Mouse (Mus musculus): ENCODE data around the gene Atp5h. TPM values are rescaled to one million over a fixed set of nuclear protein-coding genes. Genes with fewer than 3 reads are reported as not detected.

Atp5h gene
- polyA plus RNA-seq, 1 experiment from 2014 or later, result 2,271 TPM

DNA sequence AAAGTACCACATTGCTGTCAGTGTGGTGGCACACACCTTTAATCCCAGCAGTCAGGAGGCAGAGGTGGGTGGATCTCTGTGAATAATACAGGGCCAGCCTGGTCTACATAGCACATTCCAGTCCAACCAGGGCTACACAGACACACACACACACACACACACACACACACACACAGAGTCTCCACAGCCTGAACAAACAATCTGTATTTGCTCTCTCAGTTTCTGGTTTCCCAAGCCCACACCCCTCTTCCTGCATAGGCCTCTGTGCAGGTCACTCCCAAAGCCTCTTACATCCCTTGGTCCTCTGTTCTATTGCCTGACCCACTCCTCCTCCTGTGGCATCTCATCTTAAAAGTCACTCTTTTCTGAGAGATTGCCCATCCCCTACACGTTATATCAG is 47.7 kb downstream of the Atp5h start:
- H3K4me3 ChIP-seq (ENCODE audit: control insufficient read depth in 1 of 2, insufficient read depth in 1 of 2, low read depth in 1 of 2, low read length in 2 of 2), result no peak overlapping the region
- H3K4me1 ChIP-seq (ENCODE audit: control insufficient read depth in 2 of 2, insufficient read depth in 2 of 2, low read length in 2 of 2), result peaks cover 11 to 13% of the 10 kb centered on the region in 2 experiments
- ATAC-seq (ENCODE audit: insufficient number of reproducible peaks, insufficient read depth, low FRiP score, low read depth), result no peak
- no peaks in the 10 kb centered on the region for H3K9me3 ChIP-seq (ENCODE audit: control insufficient read depth, low read length)
- no peak overlapping the region for H3K4me2 ChIP-seq (ENCODE audit: low read length)
- no peak overlapping the region for H3K9ac ChIP-seq (ENCODE audit: low read length)
- H3K36me3 ChIP-seq (ENCODE audit: control insufficient read depth, insufficient read depth, low read length), result no peaks in the 10 kb centered on the region
- peaks cover 29% of the 10 kb centered on the region for H3K27me3 ChIP-seq (ENCODE audit: control insufficient read depth, insufficient read depth, low read length)
- WGBS, result 43% methylated on average over 1 of the region's 1 CpGs
- H3K27ac ChIP-seq (replicated peaks in 1 of 2; ENCODE audit: control insufficient read depth in 1 of 2, insufficient read depth in 1 of 2, low read depth in 2 of 2, low read length in 2 of 2), result no peak overlapping the region

DNA sequence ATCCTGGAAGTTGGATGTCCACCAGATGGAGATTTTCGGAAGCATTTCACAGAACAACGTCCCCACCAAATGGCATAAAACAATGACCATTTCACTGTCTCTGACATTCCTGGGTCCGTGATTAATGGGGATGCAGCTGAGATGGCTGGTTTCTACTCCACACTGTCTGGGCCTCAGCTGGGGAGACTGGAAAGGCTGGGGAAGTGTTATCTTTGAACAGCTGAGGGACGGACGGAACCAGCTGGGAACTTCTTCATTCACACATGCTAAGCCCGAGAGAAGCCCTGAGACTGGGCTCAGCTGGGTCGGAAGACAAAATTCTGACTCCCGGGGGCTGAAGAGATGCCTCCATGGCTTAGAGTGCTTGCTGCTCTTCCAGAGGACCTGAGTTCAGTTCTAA is 48.4 kb downstream of the Atp5h start:
- Histone ChIP-seq H3K36me3 (ENCODE audit: control insufficient read depth, insufficient read depth, low read length) (no peaks in the 10 kb centered on the region), H3K4me1 (ENCODE audit: control insufficient read depth in 2 of 2, insufficient read depth in 2 of 2, low read length in 2 of 2) (peaks cover 14 to 20% of the 10 kb centered on the region in 2 experiments), H3K9me3 (ENCODE audit: control insufficient read depth, low read length) (no peaks in the 10 kb centered on the region), H3K27me3 (ENCODE audit: control insufficient read depth, insufficient read depth, low read length) (peaks cover 35% of the 10 kb centered on the region), H3K9ac (ENCODE audit: low read length) (no peak overlapping the region), H3K4me2 (ENCODE audit: low read length) (no peak overlapping the region), H3K27ac (replicated peaks in 1 of 2; ENCODE audit: control insufficient read depth in 1 of 2, insufficient read depth in 1 of 2, low read depth in 2 of 2, low read length in 2 of 2) (no peak overlapping the region), H3K4me3 (ENCODE audit: control insufficient read depth in 1 of 2, insufficient read depth in 1 of 2, low read depth in 1 of 2, low read length in 2 of 2) (no peak overlapping the region)
- ATAC-seq (ENCODE audit: insufficient number of reproducible peaks, insufficient read depth, low FRiP score, low read depth), result no peak
- 62% methylated on average over 8 of the region's 8 CpGs for WGBS

- WGBS, result 49% methylated on average over 7 of the region's 7 CpGs
- no peak for ATAC-seq (ENCODE audit: insufficient number of reproducible peaks, insufficient read depth, low FRiP score, low read depth)
- Histone ChIP-seq H3K36me3 (ENCODE audit: control insufficient read depth, insufficient read depth, low read length) (no peaks in the 10 kb centered on the region), H3K4me1 (ENCODE audit: control insufficient read depth in 2 of 2, insufficient read depth in 2 of 2, low read length in 2 of 2) (peaks cover 17 to 29% of the 10 kb centered on the region in 2 experiments), H3K4me3 (ENCODE audit: control insufficient read depth in 1 of 2, insufficient read depth in 1 of 2, low read depth in 1 of 2, low read length in 2 of 2) (no peak overlapping the region), H3K9ac (ENCODE audit: low read length) (no peak overlapping the region), H3K27ac (replicated peaks in 1 of 2; ENCODE audit: control insufficient read depth in 1 of 2, insufficient read depth in 1 of 2, low read depth in 2 of 2, low read length in 2 of 2) (no peak overlapping the region), H3K9me3 (ENCODE audit: control insufficient read depth, low read length) (no peaks in the 10 kb centered on the region), H3K4me2 (ENCODE audit: low read length) (no peak overlapping the region), H3K27me3 (ENCODE audit: control insufficient read depth, insufficient read depth, low read length) (peaks cover 37% of the 10 kb centered on the region)
Measured at GRCm38 (mm10) chr11:115370368-115370767, 49.4 kb downstream of the Atp5h start.

- peak within 1 kb of the TSS in 1 of 2 experiments; percentile 11; a peak in 1 of 4 replicates for H3K27ac ChIP-seq (replicated peaks in 1 of 2; ENCODE audit: control insufficient read depth in 1 of 2, insufficient read depth in 1 of 2, low read depth in 2 of 2, low read length in 2 of 2)
- no peaks in the 10 kb centered on the region for H3K36me3 ChIP-seq (ENCODE audit: control insufficient read depth, insufficient read depth, low read length)
- H3K9ac ChIP-seq (ENCODE audit: low read length), result peak within 1 kb of the TSS; percentile 75
- WGBS, result under 1% methylated on average over 38 of the region's 39 CpGs
- peak within 1 kb of the TSS; percentile 58 to 61 for H3K4me3 ChIP-seq (ENCODE audit: control insufficient read depth in 1 of 2, insufficient read depth in 1 of 2, low read depth in 1 of 2, low read length in 2 of 2)
- no peaks in the 10 kb centered on the region for H3K9me3 ChIP-seq (ENCODE audit: control insufficient read depth, low read length)
- peaks cover 34% of the 10 kb centered on the region for H3K27me3 ChIP-seq (ENCODE audit: control insufficient read depth, insufficient read depth, low read length)
- H3K4me2 ChIP-seq (ENCODE audit: low read length), result peak within 1 kb of the TSS; percentile 95
- ATAC-seq (ENCODE audit: insufficient number of reproducible peaks, insufficient read depth, low FRiP score, low read depth), result peak; percentile 49; the same call in 1 of the 2 replicates
- H3K4me1 ChIP-seq (ENCODE audit: control insufficient read depth in 2 of 2, insufficient read depth in 2 of 2, low read length in 2 of 2), result peaks cover 8 to 21% of the 10 kb centered on the region in 2 experiments
Measured at GRCm38 (mm10) chr11:115367395-115367944, 52.3 kb downstream of the Atp5h start, which contains the start of gene Hid1. Hid1 (minus strand) TSS chr11:115367756.

DNA sequence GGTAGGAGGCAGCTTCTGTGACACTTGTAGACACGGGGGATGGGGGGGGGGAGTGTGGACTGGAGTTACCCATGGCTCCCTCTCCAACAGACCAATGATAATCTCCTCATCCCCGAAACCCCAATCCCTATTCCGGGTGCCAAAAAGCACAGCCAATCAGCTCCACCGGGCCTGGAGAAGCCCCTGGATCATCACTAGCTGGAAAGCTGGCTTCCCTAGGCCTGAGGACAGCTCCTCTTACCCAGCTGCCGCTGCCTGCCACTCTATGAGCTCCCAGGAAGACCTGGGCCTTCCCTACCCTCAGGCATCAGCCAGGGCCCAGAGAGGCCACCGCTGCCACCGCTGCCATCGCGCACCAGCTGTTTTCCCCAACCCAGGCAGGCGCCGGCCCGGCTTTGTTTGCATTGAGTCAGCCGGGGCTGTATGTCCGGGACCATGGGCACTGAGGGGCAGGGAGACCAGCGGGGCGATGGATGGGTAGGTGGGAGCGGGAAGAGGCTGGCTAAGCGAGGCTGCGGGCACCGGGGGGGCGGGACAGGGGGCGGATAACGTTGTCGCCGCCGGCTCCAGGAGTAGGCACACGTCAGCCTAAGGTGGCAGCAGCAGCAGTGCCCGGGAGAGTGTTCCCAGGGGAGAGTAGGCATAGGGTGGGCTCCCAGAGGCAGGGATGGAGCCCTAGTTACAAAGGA is 52.9 kb downstream of the Atp5h start:
- Histone ChIP-seq H3K27me3 (ENCODE audit: control insufficient read depth, insufficient read depth, low read length) (peaks cover 34% of the 10 kb centered on the region), H3K4me3 (ENCODE audit: control insufficient read depth in 1 of 2, insufficient read depth in 1 of 2, low read depth in 1 of 2, low read length in 2 of 2) (peak overlapping the region; percentile 58 to 61), H3K27ac (replicated peaks in 1 of 2; ENCODE audit: control insufficient read depth in 1 of 2, insufficient read depth in 1 of 2, low read depth in 2 of 2, low read length in 2 of 2) (peak overlapping the region in 1 of 2 experiments; percentile 11; a peak in 1 of 4 replicates), H3K36me3 (ENCODE audit: control insufficient read depth, insufficient read depth, low read length) (no peaks in the 10 kb centered on the region), H3K9me3 (ENCODE audit: control insufficient read depth, low read length) (no peaks in the 10 kb centered on the region), H3K4me2 (ENCODE audit: low read length) (peak overlapping the region; percentile 95), H3K9ac (ENCODE audit: low read length) (peak overlapping the region; percentile 75), H3K4me1 (ENCODE audit: control insufficient read depth in 2 of 2, insufficient read depth in 2 of 2, low read length in 2 of 2) (peaks cover 8 to 21% of the 10 kb centered on the region in 2 experiments)
- 3% methylated on average over 26 of the region's 28 CpGs for WGBS
- ATAC-seq (ENCODE audit: insufficient number of reproducible peaks, insufficient read depth, low FRiP score, low read depth), result no peak

- Histone ChIP-seq H3K9ac (ENCODE audit: low read length) (no peak overlapping the region), H3K36me3 (ENCODE audit: control insufficient read depth, insufficient read depth, low read length) (no peaks in the 10 kb centered on the region), H3K9me3 (ENCODE audit: control insufficient read depth, low read length) (no peaks in the 10 kb centered on the region), H3K27me3 (ENCODE audit: control insufficient read depth, insufficient read depth, low read length) (peaks cover 34% of the 10 kb centered on the region), H3K4me2 (ENCODE audit: low read length) (peak overlapping the region; percentile 95), H3K4me3 (ENCODE audit: control insufficient read depth in 1 of 2, insufficient read depth in 1 of 2, low read depth in 1 of 2, low read length in 2 of 2) (peak overlapping the region in 1 of 2 experiments; percentile 58; a peak in 2 of 4 replicates), H3K27ac (replicated peaks in 1 of 2; ENCODE audit: control insufficient read depth in 1 of 2, insufficient read depth in 1 of 2, low read depth in 2 of 2, low read length in 2 of 2) (peak overlapping the region in 1 of 2 experiments; percentile 24; a peak in 1 of 4 replicates), H3K4me1 (ENCODE audit: control insufficient read depth in 2 of 2, insufficient read depth in 2 of 2, low read length in 2 of 2) (peaks cover 8 to 21% of the 10 kb centered on the region in 2 experiments)
- WGBS, result 27% methylated on average over 7 of the region's 7 CpGs
- ATAC-seq (ENCODE audit: insufficient number of reproducible peaks, insufficient read depth, low FRiP score, low read depth), result no peak
Measured at GRCm38 (mm10) chr11:115366039-115366705, 53.6 kb downstream of the Atp5h start.
